ENCODE assay signal across 15 mouse cellular contexts in the genomic region with DNA sequence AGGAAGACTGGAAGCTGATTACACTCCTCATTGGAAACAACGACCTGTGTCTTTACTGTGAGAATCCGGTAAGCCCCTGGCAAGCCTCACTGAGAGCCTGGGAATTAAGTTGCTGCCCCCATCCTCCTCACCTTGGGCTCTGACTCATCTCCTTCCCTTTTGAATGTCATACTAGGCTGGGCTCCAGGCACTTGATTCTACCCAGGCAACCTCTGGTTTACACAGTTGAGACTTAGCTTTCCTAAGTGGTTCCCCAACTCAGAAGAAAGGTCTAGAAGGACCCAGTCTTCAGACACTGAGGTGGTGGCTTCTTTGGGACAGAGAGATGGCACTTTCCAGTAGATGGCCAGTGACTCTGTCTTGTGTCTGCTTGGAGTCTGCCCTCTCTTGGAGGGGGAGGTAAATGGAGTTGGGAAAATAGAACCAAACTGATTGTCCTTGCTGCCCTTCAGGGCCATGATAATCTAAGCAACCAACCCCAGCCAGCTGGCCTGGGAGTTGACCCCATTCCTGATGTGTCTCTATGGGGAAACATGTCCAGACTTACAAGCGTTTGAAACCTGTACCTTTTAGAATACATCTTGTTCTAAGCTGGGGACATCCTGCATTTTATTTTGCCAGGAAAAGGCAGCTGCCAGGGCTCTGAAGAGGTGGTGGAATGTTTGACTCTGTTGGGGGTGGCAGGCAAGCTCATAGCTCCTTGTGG.
DNase-seq lines count a peak whose midpoint lies in the region; TF ChIP-seq lines count a peak whose summit lies in the region.
"Had no signal": no experiment of that assay in that cellular context is flagged by ENCODE, and none has a peak within 500 bp of the region (broad histone marks: within the 10 kb centered on the region; RNA-seq: fewer than 3 reads in every experiment).

No protein-coding gene starts in this region.

- H3K36me3 ChIP-seq in heart, adult 2 months (ENCODE audit: control insufficient read depth, insufficient read depth, low read length), result no peaks in the 10 kb centered on the region
- no peaks in the 10 kb centered on the region; the same call in 1 of the 2 replicates for H3K36me3 ChIP-seq in small intestine, adult 2 months (ENCODE audit: control insufficient read depth, insufficient read depth, low read length)
- no peaks in the 10 kb centered on the region for H3K36me3 ChIP-seq in kidney, adult 2 months (ENCODE audit: control insufficient read depth, insufficient read depth, low read length)
- H3K36me3 ChIP-seq: embryonic facial prominence, embryonic 12.5 days; limb, embryonic 13.5 days had no signal

- peak; percentile 31 for TF ChIP-seq CTCF in heart, adult 2 months (IDR thresholded peaks at IDR 0.05)
- no peak for TF ChIP-seq CTCF in small intestine, adult 2 months (IDR thresholded peaks at IDR 0.05; ENCODE audit: extremely low read depth, insufficient read length, insufficient replicate concordance, low read depth, low read length)
- no peak for TF ChIP-seq CTCF in kidney, adult 2 months (conservative IDR thresholded peaks at IDR 0.05; ENCODE audit: insufficient read depth, insufficient read length, low read depth, low read length)

- H3K4me1 ChIP-seq in heart, adult 2 months (ENCODE audit: control insufficient read depth, insufficient read depth, low read length), result peaks cover 23% of the 10 kb centered on the region
- H3K4me1 ChIP-seq in small intestine, adult 2 months (ENCODE audit: control insufficient read depth, insufficient read depth, insufficient read length, low read length), result peaks cover 3% of the 10 kb centered on the region; the same call in 1 of the 2 replicates
- peaks cover 10% of the 10 kb centered on the region for H3K4me1 ChIP-seq in kidney, adult 2 months (ENCODE audit: control insufficient read depth, insufficient read depth, low read length)
- H3K4me1 ChIP-seq: embryonic facial prominence, embryonic 12.5 days had no signal

- intact Hi-C loops in heart, adult 2 months (cut with DNase I), result loop anchor here (2.0 kb wide), 1 partner anchor 110 kb away; no protein-coding TSS in a partner anchor
- intact Hi-C loops in heart, postnatal 10 days (cut with DNase I), result loop anchor here (2.0 kb wide), 1 partner anchor 64 kb away; no protein-coding TSS in a partner anchor

- peak overlapping the region; percentile 85 for H3K27ac ChIP-seq in heart, adult 2 months
- peak overlapping the region; percentile 49 for H3K27ac ChIP-seq in small intestine, adult 2 months (ENCODE audit: insufficient read depth, low read depth, low read length)
- H3K27ac ChIP-seq in kidney, adult 2 months (ENCODE audit: insufficient read depth, low read depth, low read length), result no peak overlapping the region
- H3K27ac ChIP-seq: embryonic facial prominence, embryonic 12.5 days; limb, embryonic 13.5 days; macrophage had no signal

- no peak overlapping the region; the same call in 1 of the 2 replicates for H3K9ac ChIP-seq in heart, adult 2 months (ENCODE audit: low read depth, low read length)
- H3K9ac ChIP-seq: embryonic facial prominence, embryonic 12.5 days; limb, embryonic 13.5 days had no signal

- 0 out of 2 replicates have a peak, but pooled peaks have one; percentile 46 for TF ChIP-seq EP300 in heart, adult 2 months (IDR thresholded peaks at IDR 0.05; ENCODE audit: insufficient read depth, low read depth, low read length)

- no peaks in the 10 kb centered on the region for H3K27me3 ChIP-seq in heart, adult 2 months (ENCODE audit: control insufficient read depth, insufficient read depth, low read length)
- H3K27me3 ChIP-seq in small intestine, adult 2 months (ENCODE audit: control insufficient read depth, insufficient read depth, low read length), result no peaks in the 10 kb centered on the region
- H3K27me3 ChIP-seq in kidney, adult 2 months (replicated peaks; ENCODE audit: control insufficient read depth, insufficient read depth, low read length), result no peaks in the 10 kb centered on the region
- H3K27me3 ChIP-seq: embryonic facial prominence, embryonic 12.5 days; limb, embryonic 13.5 days had no signal

- H3K4me3 ChIP-seq in heart, adult 2 months, result no peak overlapping the region
- no peak overlapping the region for H3K4me3 ChIP-seq in small intestine, adult 2 months (ENCODE audit: low read depth, low read length)
- no peak overlapping the region for H3K4me3 ChIP-seq in kidney, adult 2 months (ENCODE audit: insufficient read depth, low read depth, low read length)
- H3K4me3 ChIP-seq: embryonic facial prominence, embryonic 12.5 days; limb, embryonic 13.5 days had no signal

- no peaks in the 10 kb centered on the region for H3K79me2 ChIP-seq in heart, adult 2 months (replicated peaks; ENCODE audit: control insufficient read depth, insufficient read depth, low read length)

- no peak for TF ChIP-seq POLR2A in heart, adult 2 months (IDR thresholded peaks at IDR 0.05; ENCODE audit: insufficient read depth, low read depth, low read length)
- TF ChIP-seq POLR2A in small intestine, adult 2 months (IDR thresholded peaks at IDR 0.05; ENCODE audit: low read depth, low read length), result no peak
- no peak for TF ChIP-seq POLR2A in kidney, adult 2 months (IDR thresholded peaks at IDR 0.05; ENCODE audit: low read depth, low read length)

- WGBS in heart, adult 2 months, result 29% methylated on average over 3 of the region's 3 CpGs
- WGBS in small intestine, adult 2 months, result 83% methylated on average over 3 of the region's 3 CpGs
- 79% methylated on average over 3 of the region's 3 CpGs for WGBS in kidney, adult 2 months

- peak in 1 of 2 experiments; percentile 54 for DNase-seq in heart, adult 2 months
- DNase-seq in heart, postnatal 4 days, result no peak
- DNase-seq in gastrocnemius, postnatal 25 days, result peak; percentile 70
- DNase-seq in heart, postnatal 10 days, result peak; percentile 42 to 45
- no peak for DNase-seq in right cerebral cortex, postnatal 14 days
- no peak for DNase-seq in right cerebral cortex, adult 2 months (ENCODE audit: low spot score in 2 of 2)
- DNase-seq in kidney, adult 2 months, result no peak
- DNase-seq: cerebellum, postnatal 25 days; kidney, adult 18-20 months; layer of hippocampus, postnatal 36 days; right cerebral cortex, postnatal 25 days had no signal

Comparison
In these comparisons a context has a peak if more than half of its experiments do, and no peak if none do; other contexts are left out.
1. DNase-seq: peak in gastrocnemius, postnatal 25 days (single experiment) and heart, postnatal 10 days (2 of 2); none in heart, postnatal 4 days (single experiment), right cerebral cortex, postnatal 14 days (single experiment), right cerebral cortex, adult 2 months (0 of 2) and kidney, adult 2 months (single experiment).